Mouse (Mus musculus): Measurements from ENCODE around the gene Usp21.
"Not testable (repeated sequence)": the region's sequence is repeated elsewhere in the genome, so short reads cannot be mapped to it uniquely, and the experiment has no call there.

The Usp21 gene

DNA sequence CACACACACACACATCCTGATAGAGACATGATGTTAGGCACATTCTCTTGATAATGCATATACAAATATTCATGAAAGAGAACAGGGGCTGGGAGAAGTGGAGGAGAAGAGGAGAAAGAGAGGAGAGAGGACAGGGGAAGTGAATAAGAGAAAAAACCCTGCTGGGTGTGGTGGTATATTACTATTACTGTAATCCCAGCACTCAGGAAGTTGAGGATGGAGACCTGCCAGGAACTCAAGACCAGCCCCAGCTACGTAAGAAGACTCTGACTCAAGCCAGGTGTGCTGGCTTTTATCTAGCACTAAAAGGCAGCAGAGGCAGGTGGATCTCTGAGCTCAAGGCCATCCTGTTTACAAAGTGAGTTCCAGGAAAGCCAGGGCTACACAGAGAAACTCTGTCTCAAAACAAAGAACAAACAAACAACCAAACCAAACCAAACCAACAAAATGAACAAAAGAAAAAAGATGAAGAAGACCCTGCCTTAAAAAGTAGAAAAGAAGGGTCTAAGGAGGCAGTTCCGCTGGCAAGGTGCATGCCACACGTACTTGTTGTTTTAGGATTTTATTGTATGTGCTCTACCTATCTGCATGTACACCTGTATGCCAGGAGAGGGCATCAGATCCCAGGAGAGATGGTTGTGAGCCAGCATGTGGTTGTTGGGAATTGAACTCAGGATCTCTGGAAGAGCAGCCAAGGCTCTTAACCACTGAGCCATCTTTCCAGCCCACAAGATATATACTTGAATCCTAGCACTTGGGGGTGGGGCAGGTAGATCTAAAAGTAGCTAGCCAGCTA, 23.9 kb downstream of the Usp21 start:
- no peak for DNase-seq

DNA sequence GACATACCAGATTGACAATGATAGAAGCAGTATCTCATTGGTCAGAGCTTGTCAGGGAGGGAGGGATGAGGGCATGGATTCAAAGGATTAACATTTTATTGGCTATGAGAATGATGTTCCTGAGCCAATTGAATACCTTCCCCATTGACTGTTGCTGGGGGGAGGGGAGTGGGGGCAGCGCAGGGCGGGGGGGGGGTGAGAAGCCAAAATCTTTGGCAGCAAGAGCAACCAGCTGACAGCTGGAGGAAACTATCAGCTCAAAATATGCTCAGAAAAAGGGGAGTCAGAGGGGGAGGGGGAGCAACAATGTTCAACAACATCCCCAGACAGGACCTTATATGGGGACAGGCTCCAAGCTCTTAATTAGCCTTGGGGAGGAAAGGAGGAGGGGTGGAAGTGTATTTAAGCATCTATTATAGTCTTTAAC, 24.6 kb downstream of the Usp21 start:
- no peak for DNase-seq

GRCm38 (mm10) chr1:171262594-171263130, 25.1 kb downstream of the Usp21 start:
- DNase-seq: no peak

DNA sequence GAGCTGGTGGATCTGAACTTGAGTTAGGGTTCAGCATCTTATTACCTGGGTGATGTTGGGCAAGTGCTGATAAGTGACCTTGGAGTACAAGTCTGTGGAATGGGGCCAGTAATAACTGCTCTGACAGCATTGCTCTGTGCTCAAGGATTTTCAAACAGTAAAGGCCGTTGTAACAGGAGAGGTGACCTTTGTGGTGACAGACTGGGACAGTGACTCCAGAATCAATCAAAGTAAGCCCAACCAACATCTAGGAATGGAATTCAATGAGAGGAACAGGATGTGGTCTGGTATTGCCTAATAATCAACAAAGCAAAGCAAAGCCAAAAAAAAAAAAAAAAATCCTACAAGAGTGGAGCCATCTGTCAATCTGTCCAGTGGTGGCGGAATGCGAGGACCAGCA, 27.5 kb downstream of the Usp21 start:
- DNase-seq: no peak

DNA sequence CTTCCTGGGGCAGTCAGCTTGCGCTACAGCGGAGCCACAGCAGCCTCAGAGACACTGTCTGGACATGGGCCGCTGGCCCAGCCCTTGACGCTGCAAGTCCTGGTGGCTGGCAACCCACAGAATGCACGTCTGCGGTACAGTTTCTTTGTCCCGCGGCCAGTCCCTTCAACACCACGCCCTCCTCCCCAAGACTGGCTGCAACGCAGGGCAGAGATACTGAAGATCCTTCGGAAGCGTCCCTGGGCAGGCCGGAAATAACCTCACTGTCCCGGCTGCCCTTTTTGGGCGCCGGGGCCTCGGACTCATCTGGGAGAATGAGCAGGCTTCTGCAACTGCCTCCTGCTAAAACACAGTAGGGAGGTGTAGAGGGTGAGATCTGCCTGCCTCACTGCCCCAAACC, 28.9 kb downstream of the Usp21 start:
- DNase-seq: no peak

- DNase-seq: no peak
These were observed 30.0 kb downstream of the Usp21 start for GRCm38 (mm10) chr1:171257781-171258180.

- peak; percentile 75 to 77 for DNase-seq
These were observed 30.7 kb downstream of the Usp21 start for GRCm38 (mm10) chr1:171256937-171257548.

DNA sequence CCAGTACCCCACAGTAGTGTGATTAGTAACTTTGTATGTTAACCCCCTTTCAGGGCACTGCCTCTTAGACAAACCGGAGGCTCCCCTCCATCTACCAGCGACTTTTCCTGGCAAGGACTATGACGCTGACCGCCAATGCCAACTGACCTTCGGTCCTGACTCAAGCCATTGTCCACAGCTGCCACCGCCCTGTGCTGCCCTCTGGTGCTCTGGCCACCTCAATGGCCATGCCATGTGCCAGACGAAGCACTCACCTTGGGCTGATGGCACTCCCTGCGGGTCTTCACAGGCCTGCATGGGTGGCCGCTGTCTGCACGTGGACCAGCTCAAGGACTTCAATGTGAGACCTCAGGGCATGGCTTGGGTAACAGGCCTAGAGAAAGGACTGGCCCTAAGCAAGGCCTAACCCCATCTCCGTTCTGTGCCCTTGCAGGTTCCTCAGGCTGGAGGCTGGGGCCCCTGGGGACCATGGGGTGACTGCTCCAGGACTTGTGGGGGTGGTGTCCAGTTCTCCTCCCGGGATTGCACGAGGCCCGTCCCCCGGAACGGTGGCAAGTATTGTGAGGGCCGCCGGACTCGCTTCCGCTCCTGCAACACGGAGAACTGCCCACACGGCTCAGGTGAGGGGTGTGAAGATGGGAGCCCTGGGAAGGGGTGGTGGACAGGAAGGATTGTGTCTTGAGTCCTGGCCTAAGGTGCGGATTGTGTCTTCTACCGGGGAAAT, 31.5 kb downstream of the Usp21 start:
- DNase-seq: no peak

DNA sequence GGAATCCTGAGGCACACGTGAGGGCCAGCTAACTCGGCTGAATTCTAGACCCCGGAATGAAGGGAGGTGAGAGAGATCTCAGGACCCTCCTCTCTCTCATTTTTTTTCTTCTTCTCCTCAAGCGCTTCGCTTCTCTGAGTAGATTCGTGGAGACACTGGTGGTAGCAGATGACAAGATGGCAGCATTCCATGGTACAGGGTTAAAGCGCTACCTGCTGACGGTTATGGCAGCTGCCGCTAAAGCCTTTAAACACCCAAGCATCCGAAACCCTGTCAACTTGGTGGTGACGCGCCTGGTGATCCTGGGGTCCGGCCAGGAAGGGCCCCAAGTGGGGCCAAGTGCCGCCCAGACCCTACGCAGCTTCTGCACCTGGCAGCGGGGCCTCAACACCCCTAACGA, 35.4 kb downstream of the Usp21 start:
- no peak for DNase-seq

DNA sequence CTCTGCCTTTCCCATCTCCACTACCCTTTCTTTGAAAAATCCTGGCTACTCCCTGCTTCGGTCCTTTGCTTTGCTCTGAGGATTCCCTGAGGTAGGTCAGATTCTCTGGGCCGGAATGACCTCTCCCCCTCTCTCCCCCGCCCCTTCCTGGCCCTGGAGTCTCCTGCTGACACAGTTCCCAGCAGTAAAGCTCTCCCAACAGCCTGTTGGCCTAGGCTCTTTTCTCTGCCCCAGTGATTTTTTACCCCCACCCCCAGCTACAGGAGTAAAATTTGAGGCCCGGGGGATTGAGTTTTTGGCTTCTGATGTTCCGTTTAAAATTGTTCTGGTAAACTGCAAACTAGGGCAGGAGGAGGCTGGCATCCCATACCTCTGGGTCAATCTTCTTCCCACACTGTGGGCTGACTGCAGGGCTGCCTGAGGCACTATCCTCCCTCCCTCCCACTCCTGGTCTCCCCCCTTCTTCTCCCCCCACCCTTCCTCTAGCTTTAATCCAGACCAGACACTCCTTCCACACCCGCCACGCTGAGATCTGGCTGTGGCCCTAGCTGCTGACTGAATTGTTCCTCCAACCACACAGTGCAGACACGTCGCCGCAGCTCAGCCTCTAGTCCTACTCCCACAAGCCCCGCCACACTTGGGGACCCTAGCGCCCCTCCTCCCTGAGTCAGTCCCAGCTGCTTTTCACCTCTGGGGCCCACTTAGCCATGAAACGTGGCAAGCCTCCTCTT, 36.0 kb downstream of the Usp21 start:
- DNase-seq: no peak

- no peak for DNase-seq
These were observed 36.9 kb downstream of the Usp21 start, which contains the start of gene Ndufs2 for GRCm38 (mm10) chr1:171250680-171251593. Gene Ndufs2, minus strand, starts transcription at chr1:171251388.

- DNase-seq: no peak
These were observed 37.7 kb downstream of the Usp21 start, which contains the start of gene Adamts4 for GRCm38 (mm10) chr1:171249913-171250600. Gene Adamts4, plus strand, starts transcription at chr1:171250421.

GRCm38 (mm10) chr1:171248386-171249226, 39.2 kb downstream of the Usp21 start:
- no peak for DNase-seq

- no peak for DNase-seq
These were observed 39.9 kb downstream of the Usp21 start for GRCm38 (mm10) chr1:171247916-171248315.

GRCm38 (mm10) chr1:171247453-171247841, 40.3 kb downstream of the Usp21 start:
- DNase-seq: no peak

GRCm38 (mm10) chr1:171246709-171247452, 40.9 kb downstream of the Usp21 start:
- DNase-seq: peak; percentile 99

- no peak for DNase-seq
These were observed 42.4 kb downstream of the Usp21 start for GRCm38 (mm10) chr1:171245353-171245752.

- DNase-seq: not testable (repeated sequence)
These were observed 45.8 kb downstream of the Usp21 start for GRCm38 (mm10) chr1:171241952-171242351.

GRCm38 (mm10) chr1:171240911-171241310, 46.9 kb downstream of the Usp21 start:
- DNase-seq: no peak
